Mouse (Mus musculus) heart, embryonic 11.5 days (tissue): ENCODE measurements around the gene Heg1. TPM values are rescaled to one million over a fixed set of nuclear protein-coding genes. Genes with fewer than 3 reads are reported as not detected.

Experiments used
- ATAC-seq: fragments of 200-750 bp; cut with Nextera tagmentation; replicated peaks from 2 replicates; pipeline ENCODE4 v1.8.0; 2017; ENCODE audit warnings: moderate library complexity; ENCODE audit not compliant: insufficient number of reproducible peaks, low FRiP score, low TSS enrichment
- H3K27ac ChIP-seq: fragments of 300-500 bp; sonication (generic); 2 replicates; pipeline ENCODE4 v1.5.1; 2014; ENCODE audit warnings: mild to moderate bottlenecking, low read depth, low read length
- H3K27me3 ChIP-seq: fragments of 300-500 bp; sonication (generic); 2 replicates; pipeline ENCODE4 v1.6.1; 2014; ENCODE audit warnings: mild to moderate bottlenecking, low read length, mixed read lengths; ENCODE audit not compliant: control insufficient read depth, insufficient read depth
- H3K36me3 ChIP-seq: fragments of 300-500 bp; sonication (generic); 2 replicates; pipeline ENCODE4 v1.6.1; 2014; ENCODE audit warnings: mild to moderate bottlenecking, low read length, moderate library complexity, mixed read lengths; ENCODE audit not compliant: control insufficient read depth, insufficient read depth
- H3K4me1 ChIP-seq: fragments of 300-500 bp; sonication (generic); 2 replicates; pipeline ENCODE4 v1.6.1; 2014; ENCODE audit warnings: low read length; ENCODE audit not compliant: control insufficient read depth, insufficient read depth
- H3K4me2 ChIP-seq: fragments of 300-500 bp; sonication (generic); 2 replicates; pipeline ENCODE4 v1.6.1; 2014; ENCODE audit warnings: mild to moderate bottlenecking, moderate library complexity
- H3K4me3 ChIP-seq: fragments of 300-500 bp; sonication (generic); 2 replicates; pipeline ENCODE4 v1.5.1; 2014; ENCODE audit warnings: low read depth, low read length
- H3K9ac ChIP-seq: fragments of 300-500 bp; sonication (generic); 2 replicates; pipeline ENCODE4 v1.6.1; 2014; ENCODE audit warnings: mild to moderate bottlenecking, low read depth, low read length, moderate library complexity
- H3K9me3 ChIP-seq: fragments of 300-500 bp; sonication (generic); replicated peaks from 2 replicates; pipeline ENCODE4 v1.6.1; 2016; ENCODE audit warnings: low read length; ENCODE audit not compliant: control insufficient read depth
- WGBS: fragments of 180-500 bp; shearing (Covaris S2); extraction: QIAGEN DNeasy Blood & Tissue Kit; methylation state at CpG from one replicate; pipeline ENCODE4 v1.1.7; 2014; ENCODE audit not compliant: insufficient replicate concordance; 5-methylcytosine and 5-hydroxymethylcytosine counted together
- polyA plus RNA-seq: library from polyadenylated mRNA; unstranded; fragments of >200 nt; fragmentation: Nextera tagmentation; extraction: Ambion mirVana; gene quantifications from 2 replicates; pipeline ENCODE4 v1.2.1, GENCODE M21; 2014

Heg1 gene
- polyA plus RNA-seq, 1 experiment from 2014 or later: 31.3 TPM

DNA sequence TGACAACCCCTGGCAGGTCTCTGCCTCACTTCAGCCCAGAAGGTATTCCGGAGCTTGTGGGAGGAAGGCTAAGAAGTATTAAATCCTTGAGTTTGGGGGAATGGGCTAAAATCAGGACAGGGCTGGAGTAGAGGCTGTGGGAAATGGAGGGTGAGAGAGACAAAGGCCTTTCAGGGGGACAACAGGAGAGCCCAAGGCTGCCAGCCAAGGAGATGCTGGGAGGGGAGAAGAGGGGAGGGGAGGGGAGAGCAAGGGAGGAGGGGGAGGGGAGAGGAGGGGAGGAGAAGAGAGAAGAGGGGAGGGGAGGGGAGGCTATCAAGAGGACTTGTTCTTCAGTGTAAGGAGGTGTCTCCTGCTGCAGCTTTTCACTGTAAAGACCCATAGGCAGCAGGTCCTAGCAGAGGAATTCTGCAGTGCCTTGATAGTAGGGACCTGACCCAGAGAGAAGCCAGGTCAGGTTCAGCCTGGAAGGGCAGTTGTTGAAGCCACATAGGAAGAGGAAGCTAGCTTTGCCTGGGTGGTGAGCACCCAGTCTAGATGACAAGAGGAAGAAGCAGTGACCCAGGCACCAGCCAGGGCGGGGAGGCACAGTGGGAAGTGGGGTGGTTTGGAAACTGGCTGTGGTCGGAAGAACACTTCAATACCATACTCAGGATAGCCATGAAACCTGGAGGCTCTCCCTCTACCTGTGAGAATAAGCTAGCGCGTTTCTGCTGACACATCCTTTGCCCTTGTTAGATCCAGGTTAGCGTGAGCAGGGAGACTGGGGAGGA is 7.0 kb downstream of the Heg1 start:
- Histone ChIP-seq H3K4me2 (no peak overlapping the region), H3K27ac (no peak overlapping the region), H3K9me3 (no peaks in the 10 kb centered on the region), H3K36me3 (no peaks in the 10 kb centered on the region), H3K27me3 (no peaks in the 10 kb centered on the region), H3K4me3 (no peak overlapping the region), H3K9ac (no peak overlapping the region), H3K4me1 (peaks cover 42% of the 10 kb centered on the region)
- WGBS: 76% methylated on average over 6 of the region's 6 CpGs
- no peak for ATAC-seq

DNA sequence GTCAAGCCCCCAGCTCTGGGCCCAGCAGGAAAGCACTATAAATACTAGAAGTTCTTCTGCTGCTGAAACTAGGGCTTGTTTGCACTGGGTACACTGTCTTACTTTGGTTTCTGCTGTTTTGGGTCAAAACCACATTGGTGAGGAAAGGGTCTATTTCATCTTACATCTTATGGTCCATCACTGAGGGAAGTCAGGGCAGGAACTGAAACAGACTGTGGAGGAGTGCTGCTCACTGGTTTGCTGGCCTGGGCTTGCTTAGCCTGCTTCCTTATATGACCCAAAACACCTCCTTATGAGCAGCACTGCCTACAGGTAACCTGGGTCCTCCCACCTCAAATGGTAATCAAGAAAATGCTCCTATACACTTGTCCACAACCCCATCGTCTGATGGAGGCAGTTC is 9.4 kb downstream of the Heg1 start:
- Histone ChIP-seq H3K27me3 (no peaks in the 10 kb centered on the region), H3K27ac (no peak overlapping the region), H3K4me1 (peaks cover 43% of the 10 kb centered on the region), H3K9ac (no peak overlapping the region), H3K9me3 (no peaks in the 10 kb centered on the region), H3K36me3 (no peaks in the 10 kb centered on the region), H3K4me3 (no peak overlapping the region), H3K4me2 (no peak overlapping the region)
- no peak for ATAC-seq
- WGBS: 92% methylated on average over 1 of the region's 1 CpGs

DNA sequence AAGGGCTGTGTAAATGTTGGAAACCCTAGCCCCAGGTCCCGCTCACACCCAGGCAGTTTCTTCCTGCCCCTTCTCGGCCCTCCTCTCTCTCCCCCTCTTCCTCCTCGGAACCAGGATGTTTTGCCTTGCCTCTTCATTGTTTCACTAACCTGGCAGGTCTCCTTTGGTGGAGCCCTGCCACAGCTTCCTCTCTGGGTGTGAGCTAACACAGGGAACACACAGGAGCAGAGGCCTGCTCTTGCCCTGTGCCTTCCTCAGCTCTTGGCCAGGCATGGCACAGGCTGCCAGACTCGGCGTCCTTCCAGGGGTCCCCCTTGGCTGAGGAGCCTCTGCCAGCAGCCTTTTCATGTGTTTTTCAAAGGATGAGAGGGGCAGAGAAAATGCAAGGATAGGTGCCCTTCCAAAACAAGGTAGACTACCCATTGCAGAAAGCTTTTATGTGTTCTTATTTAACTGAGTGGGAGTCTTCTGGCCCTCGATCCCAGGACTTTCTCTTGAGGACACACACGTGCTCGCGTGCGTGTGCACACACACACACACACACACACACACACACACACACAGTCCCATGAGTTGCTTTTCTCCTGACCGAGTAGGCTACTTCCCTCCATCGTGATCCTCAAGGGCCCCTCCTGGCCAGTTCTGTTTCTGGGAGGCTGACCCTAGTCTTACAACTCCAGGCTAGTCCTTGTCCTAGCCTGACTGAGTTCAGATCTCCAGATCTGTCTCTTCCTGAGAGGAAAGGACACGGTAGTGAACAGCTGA is 12.8 kb downstream of the Heg1 start:
- H3K9ac ChIP-seq: no peak overlapping the region
- H3K9me3 ChIP-seq: no peaks in the 10 kb centered on the region
- H3K27me3 ChIP-seq: no peaks in the 10 kb centered on the region
- peaks cover 28% of the 10 kb centered on the region for H3K4me1 ChIP-seq
- H3K27ac ChIP-seq: peak overlapping the region; percentile 64
- H3K4me3 ChIP-seq: no peak overlapping the region
- H3K4me2 ChIP-seq: no peak overlapping the region
- H3K36me3 ChIP-seq: 0 out of 2 replicates have a peak, but pooled peaks cover 2% of the 10 kb centered on the region
- 68% methylated on average over 13 of the region's 13 CpGs for WGBS
- ATAC-seq: 0 out of 2 replicates have a peak, but pooled peaks have one; percentile 25

DNA sequence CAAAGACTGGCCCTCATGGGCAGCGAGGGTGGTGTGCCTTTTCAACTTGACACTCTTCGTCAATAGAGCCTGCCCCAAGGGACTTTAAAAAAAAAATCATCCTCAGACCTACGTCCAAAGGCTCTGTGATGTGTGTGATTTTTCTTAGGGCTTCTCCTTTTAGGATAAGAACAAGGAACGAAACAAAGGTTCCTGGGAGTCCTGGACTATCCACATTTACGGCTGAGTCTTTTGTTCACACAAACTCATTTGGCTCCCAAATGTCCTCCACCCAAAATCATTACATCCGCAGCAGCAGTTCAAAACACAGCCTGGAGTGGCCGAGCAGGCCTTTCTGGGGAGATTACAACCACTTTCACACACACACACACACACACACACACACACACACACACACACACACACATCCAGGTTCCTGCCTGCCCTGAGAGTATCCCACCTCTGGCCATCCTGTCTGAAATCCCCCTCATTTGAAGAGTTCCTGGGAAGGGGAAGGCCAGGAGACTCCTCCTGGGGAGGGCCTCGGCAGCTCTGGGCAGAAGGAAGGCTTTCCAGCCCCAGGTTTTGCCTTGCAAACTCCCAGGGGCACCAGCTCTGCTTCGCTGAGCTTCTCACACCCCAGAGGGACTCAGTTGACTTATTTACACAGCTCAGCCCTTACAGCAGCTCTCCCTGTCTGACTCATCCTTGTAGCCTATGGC is 13.6 kb downstream of the Heg1 start:
- no peak for ATAC-seq
- 54% methylated on average over 9 of the region's 9 CpGs for WGBS
- Histone ChIP-seq H3K4me2 (no peak overlapping the region), H3K9me3 (no peaks in the 10 kb centered on the region), H3K36me3 (0 out of 2 replicates have a peak, but pooled peaks cover 2% of the 10 kb centered on the region), H3K9ac (0 out of 2 replicates have a peak overlapping the region, but pooled peaks have one; percentile 10), H3K4me1 (peaks cover 28% of the 10 kb centered on the region), H3K27me3 (no peaks in the 10 kb centered on the region), H3K4me3 (no peak overlapping the region), H3K27ac (peak overlapping the region; percentile 64)

DNA sequence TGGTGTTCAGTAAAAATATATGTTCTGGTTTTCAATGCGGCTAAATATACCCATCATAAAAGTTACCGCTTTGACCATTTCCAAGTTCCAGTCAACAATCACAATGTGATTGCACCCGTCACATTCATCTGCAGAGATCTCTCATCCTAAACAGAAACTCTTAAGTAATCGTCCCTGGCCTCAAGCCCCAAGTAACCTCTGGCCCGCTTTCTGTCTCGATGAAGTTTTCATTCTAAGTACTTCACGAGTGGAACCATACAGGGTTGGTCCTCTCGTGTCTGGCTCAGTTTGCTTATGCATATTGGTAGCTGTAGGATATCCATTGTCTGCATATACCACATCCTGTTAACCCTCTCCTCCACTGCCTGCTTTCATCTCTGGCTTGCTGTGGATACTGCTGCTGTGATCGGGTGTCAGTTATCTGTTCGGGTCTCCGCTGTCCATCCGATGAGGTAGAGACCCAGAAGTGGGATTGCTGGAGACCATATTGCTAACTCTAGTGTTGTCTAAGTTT is 14.2 kb downstream of the Heg1 start:
- 0 out of 2 replicates have a peak, but pooled peaks cover 2% of the 10 kb centered on the region for H3K36me3 ChIP-seq
- no peaks in the 10 kb centered on the region for H3K27me3 ChIP-seq
- no peak overlapping the region for H3K4me2 ChIP-seq
- H3K4me3 ChIP-seq: no peak overlapping the region
- peak overlapping the region; percentile 46; the same call in 1 of the 2 replicates for H3K27ac ChIP-seq
- ATAC-seq: no peak
- H3K4me1 ChIP-seq: peaks cover 28% of the 10 kb centered on the region
- no peaks in the 10 kb centered on the region for H3K9me3 ChIP-seq
- WGBS: 69% methylated on average over 12 of the region's 12 CpGs
- H3K9ac ChIP-seq: 0 out of 2 replicates have a peak overlapping the region, but pooled peaks have one; percentile 10

DNA sequence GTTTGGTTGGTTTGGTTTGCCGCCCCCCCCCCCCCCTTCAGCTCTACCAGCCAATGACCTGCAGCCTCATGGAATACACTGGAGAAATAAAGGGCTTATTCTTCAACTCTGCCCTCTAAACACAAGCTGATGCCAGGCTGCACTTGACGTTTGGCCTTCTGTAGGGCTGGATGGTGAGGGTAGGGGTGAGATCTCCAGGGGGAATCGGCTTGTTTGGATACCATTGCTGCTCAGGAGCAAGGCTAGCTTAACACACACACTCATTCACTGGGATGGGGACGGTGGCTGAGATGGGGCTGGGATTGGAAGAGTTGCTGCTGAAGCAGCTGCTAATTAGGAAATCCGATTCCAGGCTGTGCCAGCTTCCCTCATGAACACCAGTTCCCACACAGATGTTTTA is 16.4 kb downstream of the Heg1 start:
- Histone ChIP-seq H3K9me3 (no peaks in the 10 kb centered on the region), H3K27me3 (no peaks in the 10 kb centered on the region), H3K9ac (no peak overlapping the region), H3K36me3 (0 out of 2 replicates have a peak, but pooled peaks cover 2% of the 10 kb centered on the region), H3K27ac (no peak overlapping the region), H3K4me1 (peaks cover 40% of the 10 kb centered on the region), H3K4me3 (no peak overlapping the region), H3K4me2 (no peak overlapping the region)
- ATAC-seq: no peak
- 64% methylated on average over 5 of the region's 5 CpGs for WGBS

DNA sequence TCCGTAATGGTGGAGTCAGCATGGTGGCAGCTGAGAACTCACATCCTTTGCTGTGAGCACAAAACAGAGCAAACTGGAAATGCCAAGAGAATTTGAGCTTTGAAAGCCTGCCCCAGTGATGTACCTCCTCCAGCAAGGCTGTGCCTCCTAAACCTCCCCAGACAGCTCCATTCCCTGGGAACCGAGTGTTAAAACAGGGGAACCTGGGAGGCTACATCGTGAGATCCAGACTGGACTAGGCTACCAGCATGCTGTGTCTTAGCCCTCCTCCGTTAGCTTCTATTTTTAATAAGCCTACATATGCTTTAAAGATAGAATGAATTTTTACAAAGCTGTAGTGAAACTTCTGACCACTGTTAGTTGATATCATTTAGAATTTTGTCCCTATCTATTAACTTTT is 17.7 kb downstream of the Heg1 start:
- WGBS: 76% methylated on average over 4 of the region's 4 CpGs
- H3K4me1 ChIP-seq: peaks cover 34% of the 10 kb centered on the region
- H3K9ac ChIP-seq: no peak overlapping the region
- no peak overlapping the region for H3K4me2 ChIP-seq
- H3K4me3 ChIP-seq: no peak overlapping the region
- no peak overlapping the region for H3K27ac ChIP-seq
- H3K36me3 ChIP-seq: 0 out of 2 replicates have a peak, but pooled peaks cover 2% of the 10 kb centered on the region
- H3K9me3 ChIP-seq: no peaks in the 10 kb centered on the region
- H3K27me3 ChIP-seq: no peaks in the 10 kb centered on the region
- no peak for ATAC-seq

DNA sequence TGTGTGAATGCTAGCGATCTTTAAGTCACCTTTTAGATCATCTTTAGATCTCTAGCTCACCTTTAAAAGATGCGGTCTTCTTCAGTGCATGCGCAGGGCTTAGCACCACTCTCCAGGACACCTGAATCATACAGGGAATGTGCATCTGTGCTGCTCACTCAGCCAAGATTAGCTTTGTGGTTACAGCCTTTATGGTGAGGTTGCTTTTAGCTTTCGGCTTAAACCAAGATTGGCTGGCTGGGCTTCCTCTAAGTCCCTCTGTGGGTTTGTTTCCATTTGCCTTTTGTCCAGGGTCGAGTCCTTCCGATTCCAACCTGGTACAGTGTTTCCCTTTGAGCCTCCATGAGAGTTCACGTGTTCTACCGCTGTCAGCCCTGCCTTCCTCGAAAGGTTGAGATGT is 20.1 kb downstream of the Heg1 start:
- ATAC-seq: no peak
- 69% methylated on average over 9 of the region's 9 CpGs for WGBS
- H3K4me2 ChIP-seq: no peak overlapping the region
- peaks cover 6% of the 10 kb centered on the region; the same call in 1 of the 2 replicates for H3K36me3 ChIP-seq
- no peak overlapping the region for H3K4me3 ChIP-seq
- peaks cover 20% of the 10 kb centered on the region for H3K4me1 ChIP-seq
- H3K27ac ChIP-seq: peak overlapping the region; percentile 70
- no peak overlapping the region for H3K9ac ChIP-seq
- H3K27me3 ChIP-seq: no peaks in the 10 kb centered on the region
- H3K9me3 ChIP-seq: no peaks in the 10 kb centered on the region
